In the genomic region with DNA sequence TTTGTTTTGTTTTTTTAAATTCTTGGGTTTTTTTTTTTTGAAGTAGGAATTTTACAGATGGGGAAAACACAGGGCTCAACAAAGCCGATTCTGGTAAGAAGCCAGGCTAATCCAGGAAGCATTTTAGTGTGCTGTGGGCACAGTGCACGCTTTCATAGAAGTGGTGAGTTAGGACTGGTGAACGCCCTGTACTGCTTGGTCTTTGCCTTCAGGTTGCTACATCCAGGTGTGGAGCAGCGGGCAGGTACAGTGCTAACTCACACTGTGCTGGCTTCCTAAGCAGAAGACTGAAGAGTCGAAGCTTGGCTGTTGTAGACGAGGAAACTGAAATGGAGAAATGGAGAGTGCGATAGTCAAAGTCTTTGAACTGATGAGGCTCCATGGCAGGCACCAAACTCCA, we compare ENCODE assay signal across 8 mouse cellular contexts. TPM values are rescaled to one million over a fixed set of nuclear protein-coding genes. Genes with fewer than 3 reads are reported as not detected.
DNase-seq lines count a peak whose midpoint lies in the region; ATAC-seq and TF ChIP-seq lines count a peak whose summit lies in the region.

No protein-coding gene starts in this region.

- H3K27me3 ChIP-seq in cerebellum, adult 2 months (ENCODE audit: control insufficient read depth, insufficient read depth, low read length): no peaks in the 10 kb centered on the region
- no peaks in the 10 kb centered on the region for H3K27me3 ChIP-seq in neural tube, embryonic 11.5 days (ENCODE audit: control insufficient read depth, insufficient read depth, low read length)
- H3K27me3 ChIP-seq in limb, embryonic 13.5 days: no peaks in the 10 kb centered on the region
- no peaks in the 10 kb centered on the region for H3K27me3 ChIP-seq in stomach, embryonic 15.5 days (replicated peaks)

- TF ChIP-seq CTCF in cerebellum, adult 2 months (IDR thresholded peaks at IDR 0.05; ENCODE audit: borderline replicate concordance, insufficient read depth, low read depth, low read length): no peak

- H3K4me3 ChIP-seq in cerebellum, adult 2 months (replicated peaks; ENCODE audit: insufficient read depth, low read depth, low read length): peak overlapping the region; percentile 51
- peak overlapping the region; percentile 79 for H3K4me3 ChIP-seq in neural tube, embryonic 11.5 days (ENCODE audit: low read depth, low read length)
- H3K4me3 ChIP-seq in limb, embryonic 13.5 days: peak overlapping the region; percentile 98
- H3K4me3 ChIP-seq in stomach, embryonic 15.5 days (replicated peaks): peak overlapping the region; percentile 97

- 50% methylated on average over 7 of the region's 7 CpGs for WGBS in cerebellum, adult 2 months
- 86% methylated on average over 7 of the region's 7 CpGs for whole genome bisulfite sequencing in neural tube, embryonic 11.5 days
- 77% methylated on average over 7 of the region's 7 CpGs for WGBS in limb, embryonic 13.5 days
- 67% methylated on average over 7 of the region's 7 CpGs for WGBS in stomach, embryonic 15.5 days

- no peak overlapping the region for H3K27ac ChIP-seq in cerebellum, adult 2 months (ENCODE audit: insufficient read depth, low read length)
- H3K27ac ChIP-seq in neural tube, embryonic 11.5 days (ENCODE audit: low read depth, low read length): no peak overlapping the region
- no peak overlapping the region for H3K27ac ChIP-seq in limb, embryonic 13.5 days
- no peak overlapping the region for H3K27ac ChIP-seq in stomach, embryonic 15.5 days

- H3K4me2 ChIP-seq in neural tube, embryonic 11.5 days (ENCODE audit: low read depth): peak overlapping the region; percentile 77
- H3K4me2 ChIP-seq in limb, embryonic 13.5 days (replicated peaks): peak overlapping the region; percentile 87
- H3K4me2 ChIP-seq in stomach, embryonic 15.5 days: peak overlapping the region; percentile 78

- no peaks in the 10 kb centered on the region for H3K9me3 ChIP-seq in neural tube, embryonic 11.5 days (ENCODE audit: control insufficient read depth, low read length)
- H3K9me3 ChIP-seq in limb, embryonic 13.5 days: no peaks in the 10 kb centered on the region
- no peaks in the 10 kb centered on the region for H3K9me3 ChIP-seq in stomach, embryonic 15.5 days

- peak in 1 of 2 experiments; percentile 13 for DNase-seq in cerebellum, adult 2 months
- DNase-seq in cerebellum, postnatal 25 days: no peak
- no peak for DNase-seq in neural tube, embryonic 11.5 days (ENCODE audit: low spot score)
- DNase-seq in neural tube, embryonic 10.5 days (ENCODE audit: extremely low spot score, low spot score): no peak
- no peak for DNase-seq in left cerebral cortex, postnatal 25 days (ENCODE audit: low spot score in 2 of 2)
- DNase-seq in adrenal gland, postnatal 10 days: no peak

- H3K4me1 ChIP-seq in cerebellum, adult 2 months (ENCODE audit: control insufficient read depth, insufficient read depth, low read length): peaks cover 3% of the 10 kb centered on the region
- peaks cover 21% of the 10 kb centered on the region for H3K4me1 ChIP-seq in neural tube, embryonic 11.5 days (ENCODE audit: control insufficient read depth, insufficient read depth, low read length)
- peaks cover 33% of the 10 kb centered on the region for H3K4me1 ChIP-seq in limb, embryonic 13.5 days
- H3K4me1 ChIP-seq in stomach, embryonic 15.5 days: peaks cover 13% of the 10 kb centered on the region

- no peak for ATAC-seq in neural tube, embryonic 11.5 days (ENCODE audit: insufficient read depth, low FRiP score, low TSS enrichment)
- no peak for ATAC-seq in limb, embryonic 13.5 days (ENCODE audit: low FRiP score, low read depth)
- no peak for ATAC-seq in stomach, embryonic 15.5 days (ENCODE audit: insufficient read depth, low FRiP score, low read depth)

- TF ChIP-seq POLR2A in cerebellum, adult 2 months (IDR thresholded peaks at IDR 0.05; ENCODE audit: borderline replicate concordance, insufficient read depth, low read length): no peak

- peak overlapping the region; percentile 31; the same call in 1 of the 2 replicates for H3K9ac ChIP-seq in neural tube, embryonic 11.5 days (ENCODE audit: low read length)
- H3K9ac ChIP-seq in limb, embryonic 13.5 days: peak overlapping the region; percentile 97
- no peak overlapping the region for H3K9ac ChIP-seq in stomach, embryonic 15.5 days

- intact Hi-C loops in left cerebral cortex, postnatal 25 days (cut with DNase I): no loop called here

- H3K36me3 ChIP-seq in neural tube, embryonic 11.5 days (ENCODE audit: control insufficient read depth, insufficient read depth, low read length): no peaks in the 10 kb centered on the region
- peaks cover 3% of the 10 kb centered on the region; the same call in 1 of the 2 replicates for H3K36me3 ChIP-seq in limb, embryonic 13.5 days
- H3K36me3 ChIP-seq in stomach, embryonic 15.5 days: peaks cover 2% of the 10 kb centered on the region; the same call in 1 of the 2 replicates

RNA-seq across cellular contexts. Expression of a gene that starts 1.7 kb away (rescaled TPM):
- 22.4 and 22.7 TPM in 2 replicates for polyA plus RNA-seq in cerebellum, adult 2 months (2012; rRNA removed)
- 56.9 and 58.8 TPM in 2 replicates for polyA plus RNA-seq in neural tube, embryonic 11.5 days (2014; fragmentation: Nextera tagmentation; extraction: Ambion mirVana)
- 46.7 and 51.3 TPM in 2 replicates for polyA plus RNA-seq in limb, embryonic 13.5 days (2015; fragmentation: Nextera tagmentation; extraction: Ambion mirVana)
- 40.7 and 41.2 TPM in 2 replicates for polyA plus RNA-seq in stomach, embryonic 15.5 days (2015; fragmentation: Nextera tagmentation; extraction: Ambion mirVana)
- 10 to 100 TPM; 38.5 to 45.4 TPM for total RNA-seq in left cerebral cortex, postnatal 25 days (2021)
- total RNA-seq in adrenal gland, postnatal 10 days (2021): 10 to 100 TPM; 25.0 to 39.9 TPM

RNA-seq across cellular contexts. Expression of a gene that starts 1.8 kb away (rescaled TPM):
- 19.9 and 21.4 TPM in 2 replicates for polyA plus RNA-seq in cerebellum, adult 2 months (2012; rRNA removed)
- polyA plus RNA-seq in neural tube, embryonic 11.5 days (2014; fragmentation: Nextera tagmentation; extraction: Ambion mirVana): 25.6 and 28.7 TPM in 2 replicates
- polyA plus RNA-seq in limb, embryonic 13.5 days (2015; fragmentation: Nextera tagmentation; extraction: Ambion mirVana): 23.8 and 25.8 TPM in 2 replicates
- polyA plus RNA-seq in stomach, embryonic 15.5 days (2015; fragmentation: Nextera tagmentation; extraction: Ambion mirVana): 18.2 and 22.2 TPM in 2 replicates
- total RNA-seq in left cerebral cortex, postnatal 25 days (2021): 10 to 100 TPM; 20.3 to 21.0 TPM
- total RNA-seq in adrenal gland, postnatal 10 days (2021): 10 to 100 TPM; 18.6 to 19.8 TPM
